Mouse (Mus musculus): ENCODE results near the gene Guca1a.
A peak's percentile ranks its signal among the peaks of the same experiment; 100 is the strongest.

The Guca1a gene

GRCm38 (mm10) chr17:47441296-47442051, 41.1 kb upstream of the Guca1a start:
- Histone ChIP-seq H3K9me3 (ENCODE audit: low read length) (no peaks in the 10 kb centered on the region), H3K4me1 (replicated peaks; ENCODE audit: low read depth, low read length) (peaks cover 77% of the 10 kb centered on the region), H3K4me3 (replicated peaks; ENCODE audit: low read length) (no peak overlapping the region), H3K36me3 (ENCODE audit: insufficient read depth, low read length) (no peaks in the 10 kb centered on the region), H3K27me3 (ENCODE audit: insufficient read depth, low read length) (peaks cover 30% of the 10 kb centered on the region)
- TF ChIP-seq NANOG (IDR thresholded peaks at IDR 0.05; ENCODE audit: borderline replicate concordance, low read length) (no peak), CTCF (conservative IDR thresholded peaks at IDR 0.05; ENCODE audit: low read length) (no peak), POU5F1 (IDR thresholded peaks at IDR 0.05; ENCODE audit: borderline replicate concordance, low read length) (no peak)

GRCm38 (mm10) chr17:47440359-47440890, 40.0 kb upstream of the Guca1a start:
- Histone ChIP-seq H3K27me3 (ENCODE audit: insufficient read depth, low read length) (peaks cover 30% of the 10 kb centered on the region), H3K4me1 (replicated peaks; ENCODE audit: low read depth, low read length) (peaks cover 69% of the 10 kb centered on the region), H3K36me3 (ENCODE audit: insufficient read depth, low read length) (no peaks in the 10 kb centered on the region), H3K9me3 (ENCODE audit: low read length) (no peaks in the 10 kb centered on the region), H3K4me3 (replicated peaks; ENCODE audit: low read length) (peak overlapping the region; percentile 37; the same call in 1 of the 2 replicates)
- TF ChIP-seq POU5F1 (IDR thresholded peaks at IDR 0.05; ENCODE audit: borderline replicate concordance, low read length) (no peak), NANOG (IDR thresholded peaks at IDR 0.05; ENCODE audit: borderline replicate concordance, low read length) (no peak), CTCF (conservative IDR thresholded peaks at IDR 0.05; ENCODE audit: low read length) (no peak)

GRCm38 (mm10) chr17:47439396-47440028, 39.1 kb upstream of the Guca1a start:
- no peaks in the 10 kb centered on the region for H3K9me3 ChIP-seq (ENCODE audit: low read length)
- TF ChIP-seq NANOG (IDR thresholded peaks at IDR 0.05; ENCODE audit: borderline replicate concordance, low read length) (no peak), CTCF (conservative IDR thresholded peaks at IDR 0.05; ENCODE audit: low read length) (no peak), POU5F1 (IDR thresholded peaks at IDR 0.05; ENCODE audit: borderline replicate concordance, low read length) (no peak)
- no peaks in the 10 kb centered on the region for H3K36me3 ChIP-seq (ENCODE audit: insufficient read depth, low read length)
- peaks cover 30% of the 10 kb centered on the region for H3K27me3 ChIP-seq (ENCODE audit: insufficient read depth, low read length)
- 0 out of 2 replicates have a peak overlapping the region, but pooled peaks have one; percentile 37 for H3K4me3 ChIP-seq (replicated peaks; ENCODE audit: low read length)
- H3K4me1 ChIP-seq (replicated peaks; ENCODE audit: low read depth, low read length) = peaks cover 64% of the 10 kb centered on the region

GRCm38 (mm10) chr17:47438611-47439010, 38.2 kb upstream of the Guca1a start:
- no peak overlapping the region for H3K4me3 ChIP-seq (replicated peaks; ENCODE audit: low read length)
- TF ChIP-seq CTCF (conservative IDR thresholded peaks at IDR 0.05; ENCODE audit: low read length) = no peak
- no peak for TF ChIP-seq NANOG (IDR thresholded peaks at IDR 0.05; ENCODE audit: borderline replicate concordance, low read length)
- TF ChIP-seq POU5F1 (IDR thresholded peaks at IDR 0.05; ENCODE audit: borderline replicate concordance, low read length) = no peak
- peaks cover 56% of the 10 kb centered on the region for H3K4me1 ChIP-seq (replicated peaks; ENCODE audit: low read depth, low read length)
- H3K9me3 ChIP-seq (ENCODE audit: low read length) = no peaks in the 10 kb centered on the region
- peaks cover 30% of the 10 kb centered on the region for H3K27me3 ChIP-seq (ENCODE audit: insufficient read depth, low read length)
- H3K36me3 ChIP-seq (ENCODE audit: insufficient read depth, low read length) = no peaks in the 10 kb centered on the region

GRCm38 (mm10) chr17:47436907-47437547, 36.6 kb upstream of the Guca1a start, which contains the start of gene 1700001C19Rik:
1700001C19Rik (minus strand) TSS chr17:47437376.
- peak within 1 kb of the TSS; percentile 84 for H3K4me3 ChIP-seq (replicated peaks; ENCODE audit: low read length)
- H3K27me3 ChIP-seq (ENCODE audit: insufficient read depth, low read length) = peaks cover 30% of the 10 kb centered on the region
- TF ChIP-seq CTCF (conservative IDR thresholded peaks at IDR 0.05; ENCODE audit: low read length) (no peak), NANOG (IDR thresholded peaks at IDR 0.05; ENCODE audit: borderline replicate concordance, low read length) (no peak), POU5F1 (IDR thresholded peaks at IDR 0.05; ENCODE audit: borderline replicate concordance, low read length) (no peak)

GRCm38 (mm10) chr17:47436156-47436906, 35.9 kb upstream of the Guca1a start, which contains the start of gene AI661453:
AI661453 (plus strand) TSS chr17:47436615.
- peaks cover 46% of the 10 kb centered on the region for H3K4me1 ChIP-seq (replicated peaks; ENCODE audit: low read depth, low read length)
- no peaks in the 10 kb centered on the region for H3K9me3 ChIP-seq (ENCODE audit: low read length)
- H3K4me3 ChIP-seq (replicated peaks; ENCODE audit: low read length) = peak within 1 kb of the TSS; percentile 84
- H3K36me3 ChIP-seq (ENCODE audit: insufficient read depth, low read length) = no peaks in the 10 kb centered on the region
- TF ChIP-seq NANOG (IDR thresholded peaks at IDR 0.05; ENCODE audit: borderline replicate concordance, low read length) (no peak), POU5F1 (IDR thresholded peaks at IDR 0.05; ENCODE audit: borderline replicate concordance, low read length) (no peak), CTCF (conservative IDR thresholded peaks at IDR 0.05; ENCODE audit: low read length) (no peak)
- peaks cover 30% of the 10 kb centered on the region for H3K27me3 ChIP-seq (ENCODE audit: insufficient read depth, low read length)

More at GRCm38 (mm10) chr17:47436907-47437547, 36.6 kb upstream of the Guca1a start, which contains the start of gene 1700001C19Rik:
- Histone ChIP-seq H3K4me1 (replicated peaks; ENCODE audit: low read depth, low read length) (peaks cover 53% of the 10 kb centered on the region), H3K36me3 (ENCODE audit: insufficient read depth, low read length) (no peaks in the 10 kb centered on the region), H3K9me3 (ENCODE audit: low read length) (no peaks in the 10 kb centered on the region)

GRCm38 (mm10) chr17:47430815-47431214, 30.4 kb upstream of the Guca1a start:
- H3K4me3 ChIP-seq (replicated peaks; ENCODE audit: low read length) = no peak overlapping the region
- H3K27me3 ChIP-seq (ENCODE audit: insufficient read depth, low read length) = no peaks in the 10 kb centered on the region
- TF ChIP-seq CTCF (conservative IDR thresholded peaks at IDR 0.05; ENCODE audit: low read length) (0 out of 2 replicates have a peak, but pooled peaks have one; percentile 18), NANOG (IDR thresholded peaks at IDR 0.05; ENCODE audit: borderline replicate concordance, low read length) (no peak)
- no peaks in the 10 kb centered on the region for H3K9me3 ChIP-seq (ENCODE audit: low read length)
- peaks cover 19% of the 10 kb centered on the region for H3K4me1 ChIP-seq (replicated peaks; ENCODE audit: low read depth, low read length)
- H3K36me3 ChIP-seq (ENCODE audit: insufficient read depth, low read length) = no peaks in the 10 kb centered on the region
